Mouse (Mus musculus): ENCODE measurements around the gene Slc22a17.

- TF ChIP-seq EP300 (IDR thresholded peaks at IDR 0.05; ENCODE audit: low read depth), result no peak
- TF ChIP-seq CTCF (IDR thresholded peaks at IDR 0.05; ENCODE audit: low read depth), result no peak
These were observed 29.5 kb upstream of the Slc22a17 start for GRCm38 (mm10) chr14:54942479-54942878.

Data from liver, postnatal 0 days (tissue).